Mouse (Mus musculus) T-helper 2 cell (primary cell): ENCODE measurements around the gene Wdfy3.
"Not testable (repeated sequence)": the region's sequence is repeated elsewhere in the genome, so short reads cannot be mapped to it uniquely, and the experiment has no call there.

Source experiments
- in situ Hi-C: fragments of 300-600 bp; cut with MboI, MseI; formaldehyde crosslinking; loops from one replicate; pipeline ENCODE4 v1.15.1; 2025; ENCODE audit warnings: high pct_unique_total_duplicates

Gene Wdfy3

GRCm38 (mm10) chr5:102003371-102003770 is 66.3 kb downstream of the Wdfy3 start:
- in situ Hi-C loops, result no loop called here

DNA sequence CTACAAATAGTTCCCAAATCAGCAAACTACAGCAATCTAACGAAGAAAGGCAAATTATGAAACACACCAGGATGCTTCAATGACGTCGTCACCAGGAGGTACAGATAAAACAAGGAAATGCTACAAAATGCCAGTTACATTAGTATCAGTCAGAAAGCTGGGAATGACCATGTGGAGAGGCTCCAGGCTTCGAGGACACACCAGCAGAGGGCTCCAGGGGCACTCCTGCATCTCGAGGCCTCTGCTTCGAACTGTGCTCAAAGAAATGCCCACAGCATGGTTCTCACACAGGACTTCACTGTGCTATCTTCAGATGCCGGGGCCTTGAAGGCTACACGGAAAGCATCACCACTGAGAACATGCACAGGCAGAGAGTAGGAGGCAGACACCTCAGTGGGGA is 68.7 kb downstream of the Wdfy3 start:
- in situ Hi-C loops, result no loop called here

- in situ Hi-C loops, result loop anchor here (10.0 kb wide), 1 partner anchor 1046 kb away; no protein-coding TSS in a partner anchor
Observed at GRCm38 (mm10) chr5:101998971-101999370, 70.8 kb downstream of the Wdfy3 start.

- in situ Hi-C loops, result loop anchor here (10.0 kb wide), 1 partner anchor 1049 kb away; no protein-coding TSS in a partner anchor
Observed at GRCm38 (mm10) chr5:101996036-101996735, 73.5 kb downstream of the Wdfy3 start.

GRCm38 (mm10) chr5:101995451-101995995 is 74.2 kb downstream of the Wdfy3 start:
- in situ Hi-C loops, result loop anchor here (10.0 kb wide), 1 partner anchor 1049 kb away; no protein-coding TSS in a partner anchor

DNA sequence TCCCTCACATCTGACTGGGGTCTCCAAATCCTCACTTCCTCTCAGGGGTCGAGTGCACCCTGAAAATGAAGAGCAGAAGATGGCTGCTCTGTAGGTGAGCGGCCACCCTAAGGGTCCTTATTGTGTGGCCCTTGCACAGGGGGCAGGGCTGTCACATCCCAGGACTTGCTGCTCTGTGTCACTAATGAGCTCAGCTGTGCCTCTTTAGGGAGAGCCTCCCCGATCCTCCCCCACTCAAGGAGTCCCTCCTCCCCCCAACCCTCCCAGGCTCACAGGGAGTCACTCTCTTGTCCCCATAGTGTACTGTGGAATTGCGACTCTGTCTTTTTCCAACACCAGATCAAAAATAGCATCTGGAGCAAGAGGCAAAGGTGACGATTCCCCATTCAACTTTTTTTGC is 75.7 kb downstream of the Wdfy3 start:
- in situ Hi-C loops, result loop anchor here (10.0 kb wide), 1 partner anchor 1051 kb away; no protein-coding TSS in a partner anchor

DNA sequence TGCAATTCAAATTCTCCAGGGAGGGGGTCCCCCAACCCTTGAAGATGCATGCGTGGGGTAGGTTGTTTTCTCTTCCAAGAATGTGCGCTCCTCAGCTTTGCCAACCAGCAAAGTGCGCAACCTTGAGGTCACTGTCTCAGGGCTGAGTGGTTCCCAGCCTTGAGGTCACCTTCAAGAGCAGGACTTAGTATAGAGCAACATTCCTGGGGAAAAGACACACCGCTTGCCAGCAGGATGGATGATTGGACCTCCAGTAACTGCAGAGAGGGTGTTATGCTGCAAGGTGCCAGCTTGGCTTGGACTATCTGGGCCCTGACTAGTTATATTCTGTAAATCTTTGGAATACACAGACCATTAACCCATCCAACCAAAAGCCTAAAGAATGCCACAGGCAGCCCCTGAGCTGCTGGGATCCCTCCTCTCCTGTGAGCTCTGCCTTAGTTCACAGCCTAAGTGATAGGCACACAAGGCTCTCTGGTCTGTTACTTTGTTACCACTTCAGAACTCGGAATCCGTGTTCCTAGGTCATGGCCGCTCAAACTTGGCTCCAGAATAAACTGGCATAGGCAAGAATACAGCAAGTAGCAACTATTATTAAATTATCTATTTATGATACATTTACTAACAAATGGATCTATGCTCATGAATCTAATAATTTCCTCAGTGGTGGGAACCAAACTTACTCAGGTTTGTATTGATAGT is 76.6 kb downstream of the Wdfy3 start:
- in situ Hi-C loops, result loop anchor here (10.0 kb wide), 1 partner anchor 1052 kb away; no protein-coding TSS in a partner anchor

DNA sequence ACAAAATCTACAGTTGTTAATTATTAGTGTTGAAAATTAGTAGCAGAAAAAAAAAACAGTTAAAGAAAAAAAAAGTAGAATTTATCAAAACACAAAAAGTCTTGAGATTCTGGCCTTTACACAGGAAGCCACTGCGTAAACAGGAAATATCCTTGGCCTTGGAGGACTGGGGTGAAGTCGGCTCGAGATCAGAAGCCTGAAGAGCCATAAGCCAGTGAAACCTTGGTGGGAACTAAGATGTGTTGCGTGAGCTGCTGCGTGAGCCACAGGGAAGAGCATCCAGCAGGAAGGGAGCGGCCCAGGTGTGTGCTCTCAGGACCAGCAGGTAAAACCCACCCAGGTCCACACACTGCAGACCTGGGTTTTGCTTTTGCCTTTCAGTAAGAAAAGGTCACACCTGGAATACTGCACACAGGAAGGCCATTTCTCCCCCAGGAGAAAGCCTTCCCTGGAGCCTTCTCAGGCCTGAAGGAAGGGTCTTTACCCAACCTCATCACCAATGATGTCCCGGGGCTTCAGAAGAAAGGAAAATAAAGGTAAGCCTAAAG is 79.3 kb downstream of the Wdfy3 start:
- in situ Hi-C loops, result loop anchor here (10.0 kb wide), 1 partner anchor 1054 kb away; no protein-coding TSS in a partner anchor

GRCm38 (mm10) chr5:101988476-101988875 is 81.2 kb downstream of the Wdfy3 start:
- in situ Hi-C loops, result no loop called here

DNA sequence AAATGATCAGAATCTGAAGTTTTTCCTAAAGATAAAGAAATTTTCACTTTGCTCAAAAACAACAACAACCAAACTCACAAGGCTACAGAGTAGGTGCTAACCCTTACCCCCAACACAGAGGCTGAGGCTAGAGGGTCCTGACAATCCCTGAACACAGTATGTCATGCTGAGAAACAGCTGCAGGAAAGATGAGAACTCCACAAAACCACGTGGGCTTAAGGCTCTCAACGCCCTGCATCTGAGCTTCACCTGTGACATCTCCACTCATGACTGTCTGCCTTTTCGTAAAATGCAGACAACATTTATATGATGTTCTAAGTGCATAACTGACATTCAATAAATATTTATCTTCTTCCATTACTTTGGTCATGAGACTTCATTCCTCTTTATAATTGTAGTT is 83.0 kb downstream of the Wdfy3 start:
- in situ Hi-C loops, result no loop called here

DNA sequence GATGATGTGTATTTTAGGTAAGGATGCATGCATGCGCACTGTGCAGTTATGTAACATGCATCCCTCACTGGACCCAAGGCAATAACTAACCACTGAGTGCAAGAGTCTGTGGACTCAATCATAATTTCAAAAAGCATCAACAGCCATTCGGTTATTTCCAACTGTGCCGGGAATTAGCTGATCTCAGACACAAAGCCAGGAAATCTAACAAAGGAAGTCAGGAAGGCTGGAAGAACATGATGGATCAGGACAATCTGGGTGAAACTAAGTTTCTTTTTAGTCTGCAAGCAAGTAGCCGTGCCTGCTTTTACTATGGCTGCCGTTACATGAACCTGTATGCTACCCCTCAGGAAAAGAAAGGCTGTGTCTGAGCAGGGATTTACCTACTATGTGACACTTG is 87.5 kb downstream of the Wdfy3 start:
- in situ Hi-C loops, result no loop called here

- in situ Hi-C loops, result no loop called here
Observed at GRCm38 (mm10) chr5:101979594-101979993, 90.1 kb downstream of the Wdfy3 start.

GRCm38 (mm10) chr5:101972594-101972993 is 97.1 kb downstream of the Wdfy3 start:
- in situ Hi-C loops, result not testable (repeated sequence)

- in situ Hi-C loops, result no loop called here
Observed at GRCm38 (mm10) chr5:101968153-101968851, 101.4 kb downstream of the Wdfy3 start.

- in situ Hi-C loops, result no loop called here
Observed at GRCm38 (mm10) chr5:101967832-101968152, 101.9 kb downstream of the Wdfy3 start.

DNA sequence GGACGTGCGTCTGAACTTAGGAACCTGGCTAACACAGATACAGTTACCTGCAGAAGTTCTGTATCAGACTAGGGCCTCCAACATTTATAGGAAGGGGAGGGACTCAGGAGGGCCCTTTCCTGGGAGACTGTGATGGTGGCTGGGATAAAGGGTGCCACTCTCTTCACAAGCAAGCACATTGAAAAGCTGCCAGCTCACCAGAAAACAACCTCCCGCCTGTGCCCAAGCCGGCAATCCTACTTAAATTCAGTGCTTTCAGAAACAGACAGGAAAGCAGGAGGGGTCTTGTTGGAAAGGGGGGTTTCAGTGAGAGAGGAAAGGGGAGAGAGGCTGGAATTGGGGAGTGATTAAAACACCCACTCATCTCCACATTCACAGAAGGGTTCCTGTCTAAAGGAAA is 106.9 kb downstream of the Wdfy3 start:
- in situ Hi-C loops, result no loop called here

GRCm38 (mm10) chr5:101959369-101959768 is 110.4 kb downstream of the Wdfy3 start:
- in situ Hi-C loops, result no loop called here

DNA sequence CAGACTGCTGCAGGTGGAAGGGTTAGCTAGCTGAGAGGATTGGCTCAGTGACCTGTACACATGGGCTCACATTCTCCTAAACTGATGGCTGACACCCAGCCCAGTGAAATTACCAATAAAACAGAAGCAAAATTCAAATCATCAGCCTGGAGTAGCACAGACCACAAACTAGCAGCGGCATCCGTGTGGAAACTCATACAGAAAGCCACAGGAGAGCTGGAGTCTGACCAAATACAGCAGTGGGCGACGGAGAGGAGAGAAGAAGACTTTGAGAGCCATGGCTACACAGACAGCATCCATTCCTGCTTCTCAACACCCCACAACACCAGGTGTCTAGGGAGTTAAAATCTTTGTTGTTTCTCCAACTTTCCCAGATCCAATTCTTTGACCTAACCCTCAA is 110.8 kb downstream of the Wdfy3 start:
- in situ Hi-C loops, result no loop called here

GRCm38 (mm10) chr5:101957419-101957818 is 112.3 kb downstream of the Wdfy3 start:
- in situ Hi-C loops, result no loop called here

DNA sequence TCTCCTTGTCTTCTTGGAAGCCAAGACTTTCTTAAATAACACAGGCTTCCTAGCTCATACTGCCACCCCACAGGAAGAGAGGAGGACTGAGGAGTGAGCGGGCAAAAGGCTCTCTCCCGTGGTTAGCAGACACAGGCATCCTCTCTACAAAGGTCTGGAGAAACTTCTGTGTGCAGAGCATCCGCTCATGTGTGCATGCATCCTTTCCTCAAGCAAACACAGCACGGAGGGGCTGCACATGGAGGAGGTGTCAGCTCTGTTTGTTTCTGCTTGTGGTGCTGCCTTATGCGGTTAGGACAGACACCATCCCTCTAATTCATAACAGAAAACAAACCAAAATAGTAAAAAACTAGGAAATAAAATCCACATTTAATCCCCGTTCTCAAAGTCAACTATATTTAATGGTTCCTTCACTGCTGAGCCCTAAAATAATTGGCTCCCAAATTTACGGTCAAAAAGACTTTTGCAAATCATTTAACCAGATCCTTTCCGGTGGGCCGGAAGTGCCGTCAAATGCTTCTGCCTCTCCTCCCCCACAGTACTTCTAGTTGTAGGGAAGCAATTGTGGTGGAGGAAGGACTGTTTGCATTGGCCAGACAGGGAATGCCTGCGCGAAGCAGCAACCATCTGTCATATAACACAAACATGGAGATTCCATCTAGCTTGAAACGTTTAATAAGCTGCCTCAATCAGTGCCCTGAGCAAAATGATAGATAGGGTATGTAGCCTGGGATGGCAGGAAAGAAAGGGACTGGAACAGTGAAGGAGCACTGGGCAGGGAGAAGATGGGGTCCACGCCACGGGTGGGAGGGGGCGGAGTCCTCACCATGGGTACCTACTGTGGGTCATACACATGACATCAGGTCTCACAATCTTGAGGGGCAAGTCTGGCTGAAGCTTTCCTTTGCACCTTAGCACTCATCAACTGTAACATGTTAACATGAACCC is 115.1 kb downstream of the Wdfy3 start:
- in situ Hi-C loops, result no loop called here

- in situ Hi-C loops, result no loop called here
Observed at GRCm38 (mm10) chr5:101951918-101952317, 117.8 kb downstream of the Wdfy3 start.
